Mouse (Mus musculus) heart, adult 11 months (tissue): ENCODE results near the gene Cyb561d1.
A peak's percentile ranks its signal among the peaks of the same experiment; 100 is the strongest.

Experiments used
- DNase-seq: peaks from one replicate; pipeline ENCODE4 v3.0.0; 2022

Gene Cyb561d1

DNA sequence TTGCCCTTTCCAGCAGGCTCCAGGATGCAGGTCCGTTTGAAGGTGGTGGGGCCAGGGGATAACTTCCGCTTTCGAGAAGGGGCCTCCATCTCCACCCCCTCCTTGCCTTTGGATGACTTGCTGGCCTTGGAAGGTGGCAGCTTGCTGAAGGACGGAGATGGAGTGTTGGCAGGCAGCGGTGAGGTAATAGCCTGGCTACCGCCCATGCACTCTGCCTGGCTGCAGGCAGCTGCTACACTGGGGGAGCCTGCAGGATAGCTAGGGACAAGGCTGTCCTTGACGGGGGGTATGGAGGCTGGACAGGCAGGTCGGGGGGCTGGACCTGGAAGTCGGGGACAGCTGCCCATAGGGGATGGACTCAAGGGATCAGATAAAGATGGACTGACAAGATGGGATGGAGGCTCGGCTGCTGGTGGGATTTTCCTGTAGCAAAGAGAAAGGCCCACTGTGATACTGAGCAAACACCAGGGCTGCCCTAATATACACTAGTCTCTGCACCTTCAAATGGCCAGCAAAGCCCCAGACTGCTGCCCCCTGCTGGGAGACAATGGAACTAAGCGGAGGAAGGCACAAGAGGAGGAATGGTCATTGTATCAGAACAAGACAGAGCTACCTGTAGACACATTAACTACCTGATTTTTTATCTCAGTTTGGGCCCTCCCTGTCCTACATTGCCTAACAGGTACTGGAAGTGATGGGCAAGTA, 2.8 kb upstream of the Cyb561d1 start:
- peak; percentile 95 for DNase-seq

DNA sequence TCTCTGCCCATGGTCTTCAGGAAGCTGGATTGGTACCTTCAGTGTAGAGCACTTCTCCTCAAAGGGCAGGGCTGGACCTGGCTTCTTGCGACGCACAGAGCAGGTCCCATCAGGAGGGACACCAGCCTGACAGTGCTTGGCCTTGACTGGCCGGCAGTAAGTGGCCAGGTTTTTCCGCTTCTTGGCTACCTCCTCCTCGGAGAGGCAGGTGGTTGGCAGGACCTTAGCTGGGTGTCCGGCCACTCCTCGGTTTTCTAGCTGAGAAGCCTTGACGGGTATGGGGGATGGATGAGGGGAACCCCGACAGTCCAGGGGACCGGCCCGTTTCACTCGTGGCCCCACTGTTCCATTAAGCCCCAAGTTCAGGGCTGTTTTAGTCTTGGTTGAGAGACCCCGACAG, 2.2 kb upstream of the Cyb561d1 start:
- peak; percentile 91 for DNase-seq

DNA sequence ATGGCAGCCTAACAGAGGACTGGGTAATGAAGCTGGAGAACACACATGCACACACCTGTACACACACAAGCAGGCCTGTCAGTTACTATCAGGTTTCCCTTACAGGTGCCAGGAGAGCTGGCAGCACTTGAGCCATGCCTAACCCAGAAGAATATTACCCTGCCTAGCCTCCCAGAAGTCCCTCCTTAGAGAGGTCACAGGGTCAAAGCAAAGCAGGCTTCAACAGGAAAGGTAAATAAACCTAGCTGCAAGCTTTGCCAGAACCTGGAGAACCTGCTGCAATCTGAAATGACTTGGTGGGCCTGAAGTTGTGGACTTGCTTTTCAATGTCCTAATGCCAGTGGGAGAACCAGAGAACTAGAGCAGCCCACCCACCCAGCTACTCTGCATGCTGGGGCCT, 1.5 kb upstream of the Cyb561d1 start:
- no peak for DNase-seq

DNA sequence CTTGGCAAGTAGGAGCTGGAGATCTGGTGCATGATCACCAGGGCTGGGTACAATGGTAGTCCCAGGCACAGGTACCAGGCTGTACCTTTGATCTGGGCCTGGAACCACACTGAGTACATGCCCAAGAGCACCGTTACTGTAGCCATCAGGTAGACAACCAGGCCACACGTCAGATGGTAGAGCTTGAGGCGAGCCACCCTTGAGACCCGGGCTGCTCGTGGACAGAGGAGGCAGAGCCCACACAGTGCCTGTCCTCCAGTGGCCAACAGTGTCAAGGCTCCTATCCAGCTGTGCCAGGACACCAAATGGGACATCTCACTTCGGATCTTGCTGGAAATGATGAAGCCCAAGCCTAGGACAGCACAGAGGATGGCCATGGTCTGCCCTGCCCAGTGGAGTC, 1.8 kb downstream of the Cyb561d1 start:
- peak; percentile 91 for DNase-seq

DNA sequence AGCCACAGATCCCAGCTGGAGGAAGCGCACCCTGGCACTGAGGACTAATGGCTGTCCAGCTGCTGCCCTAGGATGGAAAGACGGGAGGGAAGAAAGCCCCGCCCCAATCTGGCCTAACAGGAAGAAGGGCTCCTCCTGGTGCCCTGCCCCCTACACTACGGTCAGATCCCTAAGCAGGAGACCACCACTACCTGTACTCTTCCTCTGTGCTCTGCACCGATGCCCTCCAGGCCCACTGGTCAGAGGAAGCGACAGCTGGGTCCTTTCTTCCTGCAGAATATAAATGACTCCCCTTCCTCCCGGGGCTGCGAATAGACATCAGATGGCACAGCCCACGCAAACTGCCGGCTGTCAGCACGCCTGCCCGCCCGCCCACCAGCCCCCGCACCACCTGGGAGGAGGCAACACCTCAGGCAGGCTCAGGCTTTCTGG, 3.9 kb downstream of the Cyb561d1 start:
- DNase-seq: peak; percentile 95

DNA sequence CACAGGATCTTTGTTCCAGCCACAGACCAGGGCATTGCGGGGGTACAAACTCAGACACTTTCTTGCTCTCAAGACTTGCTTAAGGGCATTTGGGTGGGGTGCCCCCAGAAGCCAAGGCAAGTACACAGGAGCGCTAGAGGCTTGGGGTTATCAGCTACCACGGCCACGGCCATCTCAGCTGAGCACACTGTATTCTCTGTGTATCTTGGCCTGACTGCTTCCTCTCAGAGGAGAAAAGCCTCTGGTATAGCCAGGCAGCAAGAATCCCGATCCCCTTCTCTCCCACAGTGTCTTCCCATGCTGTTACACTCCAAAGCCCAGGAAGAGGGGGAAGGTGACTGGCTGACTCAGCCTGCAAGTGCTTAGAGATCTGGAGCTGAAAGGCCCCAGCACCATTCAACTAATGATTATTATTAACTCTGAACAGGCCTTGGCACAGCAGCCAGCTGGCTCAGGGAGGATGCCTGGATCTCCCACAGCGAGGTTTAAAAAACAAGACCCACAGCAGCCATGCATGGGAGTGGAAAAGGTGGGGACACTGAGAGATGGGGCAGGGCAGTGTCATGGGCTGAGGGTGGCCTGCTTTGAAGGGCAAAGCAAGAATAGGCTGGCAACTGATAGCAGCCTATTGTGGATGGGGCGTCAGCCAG, 4.9 kb downstream of the Cyb561d1 start:
- DNase-seq: peak; percentile 93

DNA sequence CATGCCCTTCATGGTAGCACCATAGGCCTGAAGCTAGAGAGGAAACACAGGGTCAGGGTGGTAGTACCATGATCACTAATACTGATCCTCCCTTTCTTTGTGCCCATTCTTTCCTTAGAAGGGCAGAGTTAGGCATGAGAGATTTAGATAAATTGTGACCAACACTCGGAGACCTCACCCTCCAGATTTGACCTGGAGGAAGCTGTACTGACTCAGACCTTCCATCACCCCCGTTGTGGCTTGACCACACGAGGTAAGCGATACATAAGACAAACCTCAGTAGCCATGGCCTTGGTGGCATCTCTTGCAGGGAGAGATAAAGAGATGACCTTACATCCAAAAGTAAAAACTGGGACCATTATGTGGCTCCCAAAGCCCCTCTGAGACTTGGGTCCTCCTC, 5.7 kb downstream of the Cyb561d1 start:
- DNase-seq: no peak

DNA sequence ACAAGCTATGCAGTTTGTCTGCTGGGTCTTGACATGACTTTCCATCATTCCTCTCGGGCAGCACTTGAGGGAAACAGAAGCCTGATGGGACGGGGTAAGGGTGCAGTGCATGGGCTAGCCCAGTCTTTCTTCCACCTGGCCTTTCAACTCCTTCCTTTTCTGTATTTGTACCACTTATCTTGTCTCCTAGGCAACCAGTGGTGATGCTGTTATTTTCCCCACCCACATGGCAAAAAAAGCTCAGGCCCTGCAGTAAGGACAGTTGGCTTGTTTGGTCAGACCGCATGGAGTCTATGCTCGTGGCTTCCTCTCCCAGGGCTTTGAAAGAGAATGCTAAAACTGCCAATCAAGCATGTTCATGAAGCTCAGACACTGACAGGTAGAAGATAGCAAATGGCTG, 7.3 kb downstream of the Cyb561d1 start:
- DNase-seq: peak; percentile 89

DNA sequence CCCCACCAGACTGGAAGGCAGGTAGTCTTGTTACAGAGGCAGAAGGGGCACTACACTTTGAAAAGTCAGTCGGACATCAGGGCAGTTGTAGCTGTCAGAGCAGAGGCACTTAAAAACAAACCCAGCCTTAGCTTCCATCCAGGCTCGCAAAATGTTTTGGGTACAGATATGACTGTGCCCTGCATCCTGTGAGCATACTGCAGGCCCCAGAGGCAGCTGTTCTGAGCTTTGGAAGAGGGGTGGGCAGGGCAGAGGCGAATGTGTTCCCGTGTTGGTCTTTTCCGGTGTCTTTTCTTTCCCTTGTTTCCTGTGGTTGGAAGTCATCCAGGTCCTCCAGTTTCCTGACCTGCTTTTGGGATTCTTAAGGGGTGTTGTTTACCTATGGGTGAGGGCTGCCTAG, 11.1 kb downstream of the Cyb561d1 start:
- DNase-seq: peak; percentile 86

DNA sequence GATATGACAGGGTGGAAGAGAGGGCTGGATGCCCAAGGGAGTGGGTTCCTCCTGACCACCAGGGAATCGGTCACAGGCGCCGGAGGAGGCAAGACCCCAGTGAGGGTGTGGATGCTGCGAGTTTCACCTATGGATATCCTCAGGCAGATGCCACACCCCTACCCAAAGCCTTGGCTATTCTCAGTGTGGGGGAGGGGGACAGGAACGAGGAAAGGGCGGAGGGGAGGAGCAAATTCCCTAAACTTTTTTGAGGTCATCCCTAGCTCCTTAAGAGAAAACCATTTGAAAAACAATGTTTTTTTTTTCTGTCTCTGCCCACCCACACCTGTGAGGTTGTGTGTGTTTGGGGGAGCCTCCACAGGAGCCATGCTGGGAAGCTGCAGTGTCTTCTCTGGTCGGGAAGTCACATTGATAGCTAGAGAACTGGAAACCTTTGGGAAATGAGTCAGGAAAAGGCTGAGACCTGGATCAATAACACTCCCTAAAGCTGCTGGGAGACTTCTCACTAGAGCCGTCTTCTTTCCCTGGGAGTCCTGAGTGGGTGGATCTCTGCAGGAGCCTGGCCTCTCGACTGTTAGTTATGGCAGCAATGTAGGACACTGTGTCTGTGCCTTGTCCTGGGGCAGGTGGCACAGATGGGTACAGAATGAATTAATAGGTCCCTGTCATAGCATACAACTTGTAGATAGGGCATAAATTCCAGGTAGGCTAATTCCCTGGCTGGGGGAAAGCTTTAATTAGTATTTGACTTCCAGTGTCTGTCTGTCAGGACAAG, 12.1 kb downstream of the Cyb561d1 start:
- DNase-seq: peak; percentile 87

DNA sequence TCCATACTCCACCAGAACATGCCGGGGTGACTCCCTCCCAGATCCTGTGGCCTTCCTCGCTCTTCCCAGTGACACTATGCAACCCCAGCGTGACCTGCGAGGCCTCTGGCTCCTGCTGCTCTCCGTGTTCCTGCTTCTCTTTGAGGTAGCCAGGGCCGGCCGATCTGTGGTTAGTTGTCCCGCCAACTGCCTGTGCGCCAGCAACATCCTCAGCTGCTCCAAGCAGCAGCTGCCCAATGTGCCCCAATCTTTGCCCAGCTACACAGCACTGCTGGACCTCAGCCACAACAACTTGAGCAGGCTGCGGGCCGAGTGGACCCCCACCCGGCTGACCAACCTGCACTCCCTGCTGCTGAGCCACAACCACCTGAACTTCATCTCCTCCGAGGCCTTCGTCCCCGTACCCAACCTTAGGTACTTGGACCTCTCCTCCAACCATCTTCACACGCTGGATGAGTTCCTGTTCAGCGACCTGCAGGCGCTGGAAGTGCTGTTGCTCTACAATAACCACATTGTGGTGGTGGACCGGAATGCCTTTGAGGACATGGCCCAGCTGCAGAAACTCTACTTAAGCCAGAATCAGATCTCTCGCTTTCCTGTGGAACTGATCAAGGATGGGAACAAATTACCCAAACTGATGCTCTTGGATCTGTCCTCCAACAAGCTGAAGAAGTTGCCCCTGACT, 13.8 kb downstream of the Cyb561d1 start:
- peak; percentile 88 for DNase-seq

DNA sequence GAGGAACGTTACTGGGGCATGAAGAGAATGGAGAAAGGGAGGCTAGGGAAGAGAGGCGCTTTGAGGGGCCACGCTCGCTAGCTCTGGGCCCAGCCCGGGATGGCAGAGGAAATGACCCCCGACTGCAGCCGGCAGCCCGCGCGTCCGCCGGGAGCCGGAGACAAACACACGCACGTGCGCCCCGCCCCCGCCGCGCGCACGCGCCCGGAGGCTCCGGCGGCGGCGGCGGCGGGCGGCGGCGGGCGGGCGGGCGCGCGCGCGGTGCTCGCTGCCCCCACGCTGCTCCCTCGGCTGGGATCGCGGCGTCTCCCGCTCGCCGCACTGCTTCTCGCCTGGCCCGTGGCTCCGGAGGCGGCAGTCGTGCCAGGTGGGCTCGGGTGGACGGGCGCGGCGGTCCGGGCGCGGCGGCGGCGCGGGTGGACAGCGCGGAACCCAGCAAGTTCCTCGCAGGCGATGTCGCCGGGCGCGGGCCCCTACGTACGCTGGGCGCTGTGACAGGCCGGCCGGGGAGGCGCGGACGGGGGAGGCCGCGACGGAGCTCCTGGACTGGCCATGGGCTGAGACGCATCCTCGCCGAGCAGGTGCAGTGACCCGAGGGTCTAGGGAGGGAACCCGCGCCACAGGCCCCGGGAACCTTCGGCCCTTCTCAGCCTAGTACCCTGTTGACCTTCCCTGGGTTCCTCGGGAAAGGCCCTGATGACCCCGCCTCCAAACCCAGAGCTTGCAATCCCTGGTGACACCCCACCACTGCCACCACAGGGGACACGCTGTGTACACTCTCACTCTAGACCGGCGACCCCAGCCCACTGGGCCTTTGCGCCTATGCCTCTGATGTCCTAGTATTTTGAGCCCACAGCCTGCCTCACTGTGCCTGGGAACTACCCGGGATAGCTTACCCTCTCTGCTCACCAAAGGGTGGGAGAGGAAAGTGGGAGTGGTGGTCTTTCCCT, 14.6 kb downstream of the Cyb561d1 start, which contains the start of gene Amigo1:
Gene Amigo1 (plus strand): TSS at position 238 of the 950 bp plus-strand sequence.
- peak; percentile 97 for DNase-seq

DNA sequence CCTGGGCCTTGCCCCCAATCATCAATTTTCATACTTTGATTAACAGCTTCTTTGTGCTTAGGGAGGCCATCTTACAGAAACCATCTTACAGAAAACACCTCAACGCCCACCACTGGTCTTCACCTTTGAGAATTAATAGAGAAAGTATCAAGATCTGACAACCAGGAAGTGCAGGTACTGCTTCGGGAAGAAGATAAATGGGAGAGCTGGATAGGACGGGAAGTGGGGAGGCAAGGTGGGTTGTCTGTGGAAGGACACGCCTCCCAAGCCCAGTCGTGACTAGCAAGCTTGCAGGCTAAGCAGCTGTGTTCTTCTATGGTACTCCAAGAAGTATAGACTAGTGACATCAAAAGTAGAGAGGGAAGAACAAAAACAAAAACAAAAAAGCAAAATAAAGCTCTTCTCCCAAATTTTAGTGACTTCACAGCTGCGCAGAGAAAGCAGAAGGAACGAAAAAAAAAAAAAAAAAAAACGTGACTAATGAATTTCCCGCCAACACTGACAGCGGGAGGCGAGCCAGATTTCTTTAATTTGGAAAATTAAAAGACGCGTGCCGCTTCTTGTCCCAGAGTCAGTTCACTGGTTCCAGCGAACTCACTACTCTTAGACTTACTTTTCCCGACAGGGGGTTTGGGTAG, 15.4 kb downstream of the Cyb561d1 start:
- peak; percentile 84 for DNase-seq

DNA sequence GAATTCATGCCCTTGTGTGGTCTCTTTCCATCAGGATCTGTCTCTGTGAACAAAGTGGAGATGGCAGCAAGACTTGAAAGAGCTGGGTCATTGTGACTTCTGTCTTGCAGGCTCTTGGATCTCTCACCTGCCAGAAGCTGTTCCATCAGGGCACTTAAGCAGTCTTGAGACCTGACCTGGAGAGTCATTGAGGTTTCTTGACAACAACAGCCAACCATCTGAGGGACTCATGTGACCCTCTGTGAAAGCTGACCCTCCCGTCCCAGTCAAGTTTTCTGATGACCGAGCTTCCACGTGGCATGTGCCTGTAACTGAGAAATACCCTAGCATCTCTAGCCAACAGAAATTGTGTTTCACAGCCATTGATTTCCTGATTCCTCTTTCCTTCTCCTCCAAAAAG, 16.3 kb downstream of the Cyb561d1 start:
- DNase-seq: no peak

DNA sequence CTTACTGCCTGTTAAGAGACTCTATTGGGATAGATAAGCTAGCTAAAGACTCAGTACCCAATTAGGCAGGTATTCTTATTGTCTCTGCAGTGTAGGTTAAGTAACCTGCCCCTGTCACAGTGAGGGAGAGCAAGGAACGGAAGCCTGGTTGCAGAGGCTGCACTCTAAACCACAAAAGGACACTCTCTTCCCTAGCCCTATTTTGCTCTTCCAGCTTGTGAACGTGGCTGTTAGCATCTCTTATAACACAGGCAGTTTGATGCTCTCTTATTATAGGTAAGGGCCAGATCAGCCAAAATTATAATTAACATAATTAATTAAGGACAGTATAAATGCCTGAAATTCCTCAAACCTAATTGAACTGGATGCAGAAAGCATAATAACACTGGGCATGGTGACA, 20.5 kb downstream of the Cyb561d1 start:
- no peak for DNase-seq

DNA sequence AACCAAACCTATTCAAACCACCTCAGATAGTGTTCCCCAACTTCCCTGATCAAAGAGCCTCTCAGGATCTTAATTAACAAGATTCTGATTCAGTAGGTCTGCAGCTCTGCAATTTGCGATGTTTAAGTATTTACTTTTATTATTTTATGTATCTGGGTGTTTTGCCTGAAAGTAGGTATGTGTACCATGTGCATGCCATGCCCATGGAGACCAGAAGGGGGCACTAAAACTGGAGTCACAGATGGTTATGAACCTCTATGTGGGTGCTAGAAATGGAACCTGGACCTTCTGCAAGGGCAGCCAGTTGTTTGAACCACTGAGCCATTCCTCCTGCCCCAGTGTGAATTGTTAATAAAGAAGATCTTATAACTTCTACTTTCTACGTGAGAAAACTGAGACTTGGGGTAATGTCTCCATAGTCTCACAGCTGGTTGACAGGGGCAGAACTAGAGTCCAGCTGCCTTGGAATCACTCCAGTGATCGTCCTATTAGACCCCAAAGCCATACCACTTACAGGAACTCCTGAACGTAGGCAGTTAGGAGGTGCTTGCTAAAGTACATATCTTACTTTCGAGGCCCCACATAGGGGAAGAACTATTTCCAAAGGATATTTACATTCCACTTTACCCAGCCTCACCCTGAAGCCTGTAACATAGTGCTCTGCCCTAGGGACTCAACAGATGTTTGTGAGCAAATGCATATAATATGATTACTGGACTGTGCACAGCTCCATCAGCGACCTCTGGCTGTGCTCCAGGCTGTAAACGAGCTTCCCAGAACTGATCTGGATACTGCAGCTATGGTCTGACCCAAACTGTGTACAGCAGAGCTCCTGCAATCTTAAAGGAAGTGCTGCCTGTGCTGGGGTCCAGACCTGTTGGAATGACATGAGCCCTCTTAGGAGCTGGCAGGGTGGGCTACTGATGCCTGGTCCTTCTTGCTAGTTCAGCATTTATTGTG, 22.0 kb downstream of the Cyb561d1 start:
- DNase-seq: peak; percentile 80

DNA sequence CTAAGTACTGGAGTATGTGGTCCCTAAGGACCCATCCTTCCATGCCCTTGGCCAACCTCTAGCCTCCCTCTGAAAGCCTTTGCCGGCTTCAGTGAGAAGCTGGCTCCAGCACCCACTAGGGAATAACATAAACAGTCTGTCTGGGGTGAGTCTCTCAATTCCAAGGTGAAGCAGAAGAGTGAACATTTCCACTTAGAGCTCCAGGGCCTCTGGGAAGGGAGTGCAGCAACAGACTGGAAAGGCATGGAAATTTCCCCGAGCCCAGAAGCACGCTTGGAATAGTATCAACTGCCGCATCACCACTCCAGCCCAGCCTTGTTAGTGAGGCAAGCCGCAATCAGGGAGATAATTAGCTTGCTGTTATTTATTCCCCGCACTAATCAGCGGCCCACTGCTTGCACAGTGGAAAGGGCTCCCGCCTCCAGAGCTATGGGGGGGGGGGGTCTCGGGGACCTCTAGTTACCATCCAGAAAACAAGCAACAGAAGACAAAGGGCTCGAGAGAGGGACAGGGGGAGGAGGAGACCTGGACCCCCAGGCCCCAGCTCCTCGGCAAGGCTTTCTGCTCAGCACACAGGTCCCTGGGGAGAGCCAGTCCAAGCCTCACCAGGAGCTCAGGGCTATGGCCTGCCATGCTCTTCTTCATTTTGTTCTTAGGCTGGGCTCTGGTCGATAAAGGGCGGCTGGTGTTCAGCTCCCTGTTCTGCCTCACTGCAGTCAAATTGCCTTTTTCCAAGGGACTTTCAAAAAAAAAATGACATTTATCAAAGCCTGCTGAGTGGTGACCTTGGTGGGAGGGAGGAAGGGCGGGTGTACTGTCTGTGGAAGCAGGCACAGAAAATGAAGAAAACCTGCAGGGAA, 26.1 kb downstream of the Cyb561d1 start:
- peak; percentile 93 for DNase-seq

DNA sequence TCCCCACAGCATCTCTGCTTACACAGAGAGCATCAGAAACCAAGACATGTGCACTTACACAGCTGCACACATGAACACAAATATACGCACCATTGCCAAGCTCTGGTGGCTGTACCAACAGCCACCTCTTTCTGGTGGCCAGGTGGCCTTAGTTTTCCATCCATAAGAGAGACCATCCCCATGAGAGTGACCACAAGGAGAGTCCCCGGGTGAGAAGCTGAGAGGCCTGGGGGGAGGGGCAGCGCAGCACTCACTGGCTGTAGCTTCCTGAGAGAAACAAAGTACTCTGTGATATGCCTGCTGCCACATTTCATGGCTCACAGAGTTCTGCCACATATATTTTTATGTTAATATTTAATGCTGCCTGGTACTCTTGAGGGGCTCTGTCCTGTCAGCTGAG, 31.8 kb downstream of the Cyb561d1 start:
- DNase-seq: no peak

DNA sequence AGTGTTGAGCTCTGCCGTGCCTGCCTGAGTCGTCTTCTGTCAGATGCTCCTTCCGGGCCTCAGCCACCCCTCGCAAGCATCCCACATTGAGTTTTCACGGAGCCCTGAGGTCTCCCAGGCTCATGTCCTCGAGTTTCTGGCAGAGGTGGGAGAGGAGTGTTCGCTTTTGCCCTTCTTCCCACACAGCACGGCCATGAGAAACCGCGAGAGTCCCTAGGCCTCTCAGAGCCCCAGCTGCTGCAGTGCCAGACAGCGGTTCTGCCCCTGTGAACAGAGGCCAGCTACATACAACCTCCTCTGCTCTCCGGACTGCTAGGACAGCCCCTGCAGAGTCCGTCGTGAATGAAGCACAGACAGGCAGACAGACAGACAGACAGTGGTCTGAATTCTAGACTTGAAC, 33.5 kb downstream of the Cyb561d1 start:
- peak; percentile 92 for DNase-seq
